Mouse (Mus musculus) spleen, adult 2 months (tissue): ENCODE measurements around the gene C87436.

Experiments used
- CTCF ChIP-seq: fragments of 200-500 bp; IDR thresholded peaks from 2 replicates; pipeline ENCODE4 v1.5.1; 2011; ENCODE audit warnings: mild to moderate bottlenecking, inconsistent platforms; ENCODE audit not compliant: insufficient read depth, insufficient read length, insufficient replicate concordance; ENCODE audit errors: extremely low read depth
- POLR2A ChIP-seq: fragments of 200-500 bp; IDR thresholded peaks from 2 replicates; pipeline ENCODE4 v1.6.1; 2011; ENCODE audit warnings: low read depth, low read length, inconsistent platforms

- TF ChIP-seq CTCF, result no peak
- TF ChIP-seq POLR2A, result no peak
Measured at GRCm38 (mm10) chr6:86393187-86393586, 45.0 kb upstream of the C87436 start.
